Mouse (Mus musculus): ENCODE results near the gene Ddx6. TPM values are rescaled to one million over a fixed set of nuclear protein-coding genes. Genes with fewer than 3 reads are reported as not detected.

Ddx6 gene
- polyA plus RNA-seq (2015; fragmentation: Nextera tagmentation; extraction: Ambion mirVana), result 8.9 and 9.1 TPM in 2 replicates

GRCm38 (mm10) chr9:44604779-44605615 lies at the start of gene Ddx6:
Gene Ddx6 (plus strand): TSS chr9:44604892.

GRCm38 (mm10) chr9:44561597-44561996 lies 43.1 kb upstream of the Ddx6 start, which contains the start of gene Cxcr5:
Gene Cxcr5 (minus strand): TSS chr9:44561877.

GRCm38 (mm10) chr9:44673005-44673404 lies 68.3 kb downstream of the Ddx6 start, which contains the start of gene Treh:
Gene Treh (plus strand): TSS chr9:44673233.

Other genes with a start within 250 kb of the Ddx6 start
- 17.4 and 18.7 TPM in 2 replicates for gene Vps11, start 243.2 kb upstream of the Ddx6 start, polyA plus RNA-seq (2015; fragmentation: Nextera tagmentation; extraction: Ambion mirVana)
- gene Hyou1, start 225.4 kb upstream of the Ddx6 start, polyA plus RNA-seq (2015; fragmentation: Nextera tagmentation; extraction: Ambion mirVana), result 5.4 and 5.8 TPM in 2 replicates
- gene Slc37a4, start 208.0 kb upstream of the Ddx6 start, polyA plus RNA-seq (2015; fragmentation: Nextera tagmentation; extraction: Ambion mirVana), result 57.2 and 57.6 TPM in 2 replicates
- 1,824 and 1,924 TPM in 2 replicates for gene Rps25, start 197.8 kb upstream of the Ddx6 start, polyA plus RNA-seq (2015; fragmentation: Nextera tagmentation; extraction: Ambion mirVana)
- 70.1 and 75.2 TPM in 2 replicates for gene Trappc4, start 197.3 kb upstream of the Ddx6 start, polyA plus RNA-seq (2015; fragmentation: Nextera tagmentation; extraction: Ambion mirVana)
- gene Ccdc84, start 186.3 kb upstream of the Ddx6 start, polyA plus RNA-seq (2015; fragmentation: Nextera tagmentation; extraction: Ambion mirVana), result 14.7 and 17.9 TPM in 2 replicates
- not detected in 2 replicates for gene Foxr1, start 163.8 kb upstream of the Ddx6 start, polyA plus RNA-seq (2015; fragmentation: Nextera tagmentation; extraction: Ambion mirVana)
- 0.16 and 0.22 TPM in 2 replicates for gene Upk2, start 149.9 kb upstream of the Ddx6 start, polyA plus RNA-seq (2015; fragmentation: Nextera tagmentation; extraction: Ambion mirVana)
- gene Bcl9l, start 122.1 kb upstream of the Ddx6 start, polyA plus RNA-seq (2015; fragmentation: Nextera tagmentation; extraction: Ambion mirVana), result 13.3 and 14.9 TPM in 2 replicates
- 0.12 and 0.13 TPM in 2 replicates for gene Cxcr5, start 43.0 kb upstream of the Ddx6 start, polyA plus RNA-seq (2015; fragmentation: Nextera tagmentation; extraction: Ambion mirVana)
- not detected in 2 replicates for gene Treh, start 68.3 kb downstream of the Ddx6 start, polyA plus RNA-seq (2015; fragmentation: Nextera tagmentation; extraction: Ambion mirVana)
- gene Phldb1, start 130.3 kb downstream of the Ddx6 start, polyA plus RNA-seq (2015; fragmentation: Nextera tagmentation; extraction: Ambion mirVana), result 22.9 and 26.2 TPM in 2 replicates
- 78.8 and 86.3 TPM in 2 replicates for gene Arcn1, start 163.0 kb downstream of the Ddx6 start, polyA plus RNA-seq (2015; fragmentation: Nextera tagmentation; extraction: Ambion mirVana)
- 53.7 and 58.3 TPM in 2 replicates for gene Ift46, start 163.0 kb downstream of the Ddx6 start, polyA plus RNA-seq (2015; fragmentation: Nextera tagmentation; extraction: Ambion mirVana)
- gene Tmem25, start 194.4 kb downstream of the Ddx6 start, polyA plus RNA-seq (2015; fragmentation: Nextera tagmentation; extraction: Ambion mirVana), result 4.1 and 4.5 TPM in 2 replicates
- gene Ttc36, start 198.2 kb downstream of the Ddx6 start, polyA plus RNA-seq (2015; fragmentation: Nextera tagmentation; extraction: Ambion mirVana), result 0.87 and 1.4 TPM in 2 replicates